Mouse (Mus musculus) thymus, postnatal 14 days (tissue): ENCODE results near the gene Adcy7.

Experiments
- DNase-seq: peaks from one replicate; pipeline ENCODE4 v3.0.0; 2021

The Adcy7 gene

DNA sequence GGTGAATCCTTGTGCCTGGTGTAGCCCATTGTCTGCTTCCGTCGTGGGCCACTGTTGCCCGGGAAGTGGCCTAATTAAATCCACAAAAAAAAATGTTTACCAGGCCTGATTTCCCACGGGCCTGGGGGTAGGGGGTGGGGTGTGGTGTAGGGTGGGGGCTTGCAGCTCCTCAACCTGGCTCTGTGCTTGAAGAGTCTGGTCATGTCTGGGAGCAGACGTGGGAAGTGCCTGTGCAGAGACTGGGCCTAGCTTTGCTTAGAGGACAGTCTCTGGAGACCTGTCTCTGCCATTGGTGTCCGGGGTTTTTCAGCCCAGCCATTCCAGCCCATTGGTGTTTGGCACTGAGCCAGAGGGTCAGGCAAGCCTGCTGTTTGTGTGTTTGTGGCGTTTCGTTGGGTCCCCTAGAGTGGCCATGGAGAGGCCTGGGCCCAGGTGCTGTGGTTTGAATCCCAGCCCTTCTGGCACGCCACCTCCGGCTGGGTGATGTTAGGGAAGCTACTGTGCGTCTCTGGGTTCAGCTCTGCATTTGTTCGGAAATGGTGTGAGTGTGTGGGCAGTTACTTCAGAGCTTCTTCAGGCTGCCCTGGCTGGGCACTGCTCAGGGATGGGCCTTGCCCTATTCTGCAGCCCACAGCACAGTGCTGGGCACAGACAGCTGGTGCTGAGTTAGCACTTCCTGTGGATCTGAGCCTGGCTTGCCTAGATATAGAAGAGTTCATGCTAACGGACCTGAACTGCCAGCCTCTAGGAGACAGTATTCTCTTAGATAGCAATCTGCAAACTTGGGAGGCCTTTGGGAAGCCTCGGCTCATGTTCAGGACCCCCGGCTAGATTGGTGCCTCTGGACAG is 29.6 kb downstream of the Adcy7 start:
- no peak for DNase-seq

DNA sequence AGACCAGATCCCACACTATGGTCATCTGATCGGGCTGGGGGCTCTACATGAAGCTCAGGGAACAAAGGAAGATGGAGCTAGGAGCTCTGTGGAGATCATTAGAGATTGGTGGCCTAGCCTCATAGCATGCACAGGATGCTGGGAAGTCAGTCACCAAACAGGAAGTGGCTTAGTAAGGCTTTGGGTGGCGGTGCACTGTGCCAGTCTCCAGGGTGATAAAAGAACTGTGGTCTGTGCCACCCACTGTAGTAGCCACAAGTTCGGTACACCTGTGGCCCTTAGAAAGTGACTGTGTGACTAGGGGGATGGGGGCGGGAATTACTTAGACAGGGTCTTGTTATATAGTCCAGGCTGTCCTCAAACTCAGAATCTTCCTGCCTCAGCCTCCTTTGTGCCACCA is 33.6 kb downstream of the Adcy7 start:
- DNase-seq: peak; percentile 51

DNA sequence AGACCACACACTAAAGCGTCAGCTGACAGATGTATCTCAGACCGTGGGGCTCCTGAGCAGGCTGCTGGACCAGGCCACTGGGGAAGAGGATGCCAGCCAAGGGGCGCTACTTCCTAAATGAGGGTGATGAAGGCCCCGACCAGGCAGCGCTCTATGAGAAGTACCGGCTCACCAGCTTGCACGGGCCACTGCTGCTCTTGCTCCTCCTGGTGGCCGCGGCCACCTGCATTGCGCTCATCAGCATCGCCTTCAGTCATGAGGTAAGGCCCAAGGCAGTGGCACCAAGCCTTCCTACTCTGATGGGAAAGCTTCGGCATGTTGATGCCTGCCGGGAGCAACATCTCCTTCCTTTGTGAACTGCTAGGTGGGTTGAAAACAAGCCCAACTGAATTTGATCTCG is 34.3 kb downstream of the Adcy7 start:
- DNase-seq: peak; percentile 37

DNA sequence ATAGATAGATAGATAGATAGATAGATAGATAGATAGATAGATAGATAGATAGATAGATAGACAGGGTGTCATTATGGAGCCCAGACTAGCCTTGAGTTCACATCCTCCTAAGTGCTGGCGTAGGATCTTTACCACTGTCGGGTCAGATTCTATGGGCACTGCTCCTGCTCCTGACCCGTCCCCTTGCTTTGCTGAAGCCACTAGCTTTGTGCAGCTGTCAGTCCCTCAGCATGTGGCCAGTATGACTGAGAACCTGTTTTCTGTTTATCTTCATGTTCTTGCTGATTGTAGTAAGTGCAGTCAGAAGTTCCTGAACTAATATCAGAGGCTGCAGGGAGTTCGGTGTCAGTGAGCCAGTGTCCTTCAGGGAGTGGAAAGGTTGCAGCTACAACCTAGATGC is 35.5 kb downstream of the Adcy7 start:
- DNase-seq: no peak

DNA sequence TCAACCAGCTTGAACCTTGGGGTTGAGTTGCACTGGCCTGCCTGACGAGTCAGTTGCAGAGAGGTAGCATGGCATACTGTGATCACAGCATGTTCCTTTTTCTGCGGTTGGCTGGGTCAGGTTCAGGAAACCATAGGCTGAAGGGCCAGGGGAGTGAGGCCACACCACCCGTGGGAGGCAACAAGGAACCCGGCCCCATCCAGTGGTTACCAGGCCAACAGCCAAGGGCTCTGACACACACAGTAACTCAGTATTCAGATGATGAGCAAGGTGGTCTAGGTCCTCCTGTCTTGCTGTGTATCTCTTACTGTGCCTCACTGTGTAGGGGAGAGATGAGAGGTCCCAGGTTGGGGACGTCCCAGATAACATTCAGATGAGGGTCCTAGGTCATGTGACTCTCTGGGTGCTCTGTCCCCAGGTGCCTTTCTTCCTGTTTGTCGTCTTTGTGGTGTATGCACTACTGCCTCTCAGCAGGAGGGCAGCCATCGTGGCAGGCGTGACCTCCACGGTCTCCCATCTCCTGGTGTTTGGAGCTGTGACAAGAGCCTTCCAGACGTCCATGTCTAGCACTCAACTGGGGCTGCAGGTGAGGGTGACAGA is 37.2 kb downstream of the Adcy7 start:
- DNase-seq: no peak

DNA sequence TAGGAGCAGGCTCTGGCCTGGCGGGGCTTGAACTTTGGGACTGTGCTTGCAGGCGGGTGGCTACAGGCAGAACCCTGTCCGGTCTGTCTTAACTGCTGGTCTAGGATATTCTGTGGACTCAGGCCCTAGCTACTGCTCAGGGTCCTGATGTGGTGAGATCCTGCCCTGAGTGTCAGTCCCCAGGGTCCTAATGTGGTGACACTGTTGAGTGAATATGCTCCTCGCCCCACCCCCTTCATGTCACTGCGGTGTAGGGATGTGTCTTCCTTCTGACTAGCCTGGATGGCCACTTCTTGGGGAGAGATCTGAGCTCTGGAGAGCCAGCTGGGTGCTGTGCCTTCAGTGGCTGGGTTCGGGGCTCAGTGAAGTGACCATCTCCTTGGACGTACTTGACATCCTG is 37.7 kb downstream of the Adcy7 start:
- no peak for DNase-seq

DNA sequence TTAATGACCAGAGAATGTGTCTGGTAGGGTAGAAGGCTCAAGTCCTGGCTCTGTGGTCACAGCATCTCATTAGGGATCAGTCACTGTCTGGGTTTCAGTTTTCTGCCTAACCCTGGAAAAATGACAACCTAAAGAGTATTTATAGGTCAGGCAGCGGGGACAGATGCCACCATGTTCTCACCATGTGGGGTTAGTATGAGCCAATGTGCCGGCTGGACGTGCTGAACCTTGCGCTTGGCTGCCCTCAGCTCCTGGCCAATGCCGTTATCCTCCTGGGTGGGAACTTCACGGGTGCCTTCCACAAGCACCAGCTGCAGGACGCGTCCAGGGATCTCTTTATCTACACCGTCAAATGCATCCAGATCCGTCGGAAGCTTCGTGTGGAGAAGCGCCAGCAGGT is 38.1 kb downstream of the Adcy7 start:
- no peak for DNase-seq

DNA sequence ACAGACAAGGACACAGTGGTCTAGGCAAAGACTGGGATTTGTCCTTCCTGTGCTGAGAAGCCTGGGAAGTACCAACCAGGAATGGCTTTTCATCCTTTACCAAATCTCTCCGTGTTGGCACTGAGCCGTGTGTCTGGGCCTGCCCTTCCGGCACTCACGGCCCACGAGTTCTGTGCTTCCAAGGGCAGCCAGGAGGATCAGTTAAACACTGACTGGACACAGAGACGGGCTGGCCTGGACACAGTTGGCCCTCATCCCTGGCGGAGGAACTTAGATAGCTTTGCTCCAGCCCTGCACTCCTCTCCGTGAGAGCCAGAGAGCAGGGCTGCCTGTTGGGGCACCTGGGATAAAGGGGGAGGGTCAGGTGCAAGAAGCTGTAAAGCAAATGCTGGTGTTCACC is 40.8 kb downstream of the Adcy7 start:
- DNase-seq: no peak

DNA sequence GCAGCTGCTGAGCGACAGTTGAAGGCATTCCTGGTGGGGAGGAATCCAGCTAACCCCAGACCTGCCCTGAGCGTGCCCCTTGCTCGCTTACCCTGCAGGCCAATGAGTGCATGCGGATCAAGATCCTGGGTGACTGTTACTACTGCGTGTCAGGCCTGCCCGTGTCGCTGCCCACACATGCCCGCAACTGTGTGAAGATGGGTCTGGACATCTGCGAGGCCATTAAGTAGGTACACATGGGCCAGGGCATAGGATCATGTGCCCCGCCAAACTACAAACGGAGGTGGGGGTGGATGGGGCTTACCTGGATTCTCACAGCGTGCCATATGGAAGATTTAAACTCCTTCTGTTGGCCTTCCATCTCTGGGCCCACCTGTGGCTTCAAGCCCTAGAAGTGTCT is 41.8 kb downstream of the Adcy7 start:
- DNase-seq: no peak

DNA sequence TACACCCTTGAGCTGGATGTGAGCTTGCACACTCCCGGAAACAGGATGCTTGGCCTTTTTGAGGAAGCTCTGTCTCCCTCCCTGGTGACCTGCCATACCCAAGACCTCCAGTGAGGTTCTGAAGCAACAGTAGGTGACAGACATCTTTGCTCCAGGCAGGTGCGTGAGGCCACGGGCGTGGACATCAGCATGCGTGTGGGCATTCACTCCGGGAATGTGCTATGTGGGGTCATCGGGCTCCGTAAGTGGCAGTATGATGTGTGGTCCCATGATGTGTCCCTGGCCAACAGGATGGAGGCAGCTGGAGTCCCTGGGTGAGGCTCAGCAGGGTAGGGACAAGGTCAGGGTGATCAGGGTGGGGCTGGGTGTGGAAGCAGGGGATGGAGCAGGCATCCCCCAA is 43.1 kb downstream of the Adcy7 start:
- DNase-seq: no peak

DNA sequence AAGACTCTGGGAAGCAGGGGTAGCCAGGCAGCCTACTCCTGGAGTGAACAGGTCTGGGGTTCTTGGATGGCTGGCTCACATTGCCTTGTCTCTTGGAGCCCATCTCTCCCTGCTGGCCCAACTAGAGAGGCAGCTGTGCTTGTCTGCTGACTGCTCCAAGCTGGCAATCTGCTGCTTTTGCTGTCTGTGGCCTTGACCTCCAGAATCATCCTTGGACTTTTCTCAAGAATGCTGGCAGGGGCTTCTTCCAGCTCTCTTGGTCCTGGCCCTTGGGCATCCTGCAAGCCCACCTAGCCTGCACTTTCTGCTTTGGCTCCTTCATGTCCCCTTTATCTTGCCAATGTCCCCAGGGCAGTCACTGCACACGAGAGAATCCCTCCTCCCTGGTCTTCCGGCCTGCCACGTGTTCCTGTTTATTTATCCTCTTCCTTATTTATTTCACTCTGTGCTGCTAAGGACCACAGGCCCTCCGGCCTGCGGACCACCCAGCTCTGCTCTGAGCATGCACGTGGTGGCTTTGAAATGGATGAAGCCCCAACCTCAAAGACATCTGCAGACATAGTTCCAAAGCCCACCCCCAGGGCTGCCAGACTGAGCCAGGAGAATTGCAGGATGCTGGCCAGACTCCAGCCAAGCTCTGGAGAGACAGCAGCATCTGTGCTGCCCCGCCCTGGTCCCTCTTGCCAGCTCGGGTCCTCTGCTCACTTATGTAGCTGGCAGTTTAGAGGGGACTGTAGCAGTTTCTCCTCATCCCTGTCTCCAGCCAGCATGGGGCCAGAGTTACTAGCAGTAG is 44.1 kb downstream of the Adcy7 start:
- no peak for DNase-seq

DNA sequence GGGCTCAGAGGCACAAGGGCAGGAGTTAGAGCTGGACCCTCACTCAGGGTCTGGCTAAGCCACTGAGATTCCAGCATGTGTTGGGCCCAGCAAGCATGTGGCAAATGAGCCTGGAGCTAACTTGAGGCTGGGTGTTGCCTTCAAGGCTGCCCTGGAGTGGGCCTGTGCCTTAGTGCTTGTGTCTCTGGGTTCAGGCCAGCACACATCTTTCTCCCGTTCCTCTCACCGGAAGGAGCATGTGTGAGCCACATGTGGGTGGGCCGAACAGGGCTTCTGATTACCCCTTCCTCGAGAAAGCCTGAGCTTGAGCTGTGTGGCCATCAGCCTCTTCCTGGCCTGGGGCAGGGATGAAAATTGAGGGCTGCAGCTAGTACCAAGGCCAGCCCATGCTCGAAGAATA is 45.1 kb downstream of the Adcy7 start:
- no peak for DNase-seq

DNA sequence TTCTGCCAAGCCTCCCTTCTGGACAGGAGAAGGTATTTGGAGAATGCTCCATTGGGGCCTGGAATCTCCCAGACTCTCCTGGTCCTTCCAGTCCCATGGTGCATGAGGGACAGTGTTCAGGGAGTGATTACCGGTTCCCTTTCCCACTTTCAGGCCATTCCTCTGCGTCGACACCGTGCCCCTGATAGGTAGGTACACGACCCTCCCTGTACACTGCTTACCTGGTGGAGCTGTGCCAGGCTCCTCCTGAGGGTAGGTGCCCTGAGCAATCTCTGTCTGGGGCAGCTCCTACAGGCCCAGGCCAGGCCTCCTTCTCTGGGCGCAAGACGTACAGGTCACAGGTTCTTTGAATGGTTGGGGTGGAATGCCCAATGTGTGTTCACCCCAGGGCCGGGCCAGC is 45.9 kb downstream of the Adcy7 start:
- no peak for DNase-seq

DNA sequence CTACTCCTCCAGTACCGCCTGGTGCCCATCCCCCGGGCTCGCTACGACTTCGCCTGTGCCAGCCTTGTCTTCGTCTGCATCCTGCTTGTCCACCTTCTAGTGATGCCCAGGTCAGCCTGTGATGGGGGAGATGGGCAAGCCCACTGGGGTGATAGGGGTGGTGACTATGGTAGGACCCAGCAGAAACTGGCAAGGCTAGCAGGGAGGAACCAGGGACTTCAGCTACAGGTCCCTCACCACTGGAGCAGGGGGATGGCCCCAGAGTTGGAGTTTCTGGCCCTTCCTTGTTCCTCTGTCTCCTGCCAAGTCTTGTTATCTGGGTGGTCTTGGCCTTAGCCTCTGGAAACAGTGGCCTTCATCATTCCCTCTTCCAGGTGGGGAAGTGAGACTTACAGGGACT is 47.9 kb downstream of the Adcy7 start:
- no peak for DNase-seq

DNA sequence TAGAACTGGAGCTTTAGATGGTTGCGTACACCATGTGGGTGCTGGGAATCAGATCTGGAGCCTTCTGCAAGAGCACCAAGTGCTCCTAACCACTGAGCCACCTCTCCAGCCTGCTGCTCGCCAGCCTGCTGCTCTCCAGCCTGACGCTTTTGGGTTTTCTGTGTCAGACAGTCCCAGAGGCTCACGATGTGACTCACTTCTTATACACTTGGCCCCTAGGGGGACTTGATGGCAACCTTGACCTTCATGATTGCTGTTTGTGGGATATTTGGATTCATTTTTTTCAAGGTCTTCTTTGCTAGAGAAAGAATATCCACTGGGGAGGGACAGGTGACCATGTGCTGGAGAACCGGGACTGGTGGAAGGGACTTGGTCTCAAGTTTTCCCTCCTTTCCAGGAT is 49.2 kb downstream of the Adcy7 start:
- DNase-seq: no peak

DNA sequence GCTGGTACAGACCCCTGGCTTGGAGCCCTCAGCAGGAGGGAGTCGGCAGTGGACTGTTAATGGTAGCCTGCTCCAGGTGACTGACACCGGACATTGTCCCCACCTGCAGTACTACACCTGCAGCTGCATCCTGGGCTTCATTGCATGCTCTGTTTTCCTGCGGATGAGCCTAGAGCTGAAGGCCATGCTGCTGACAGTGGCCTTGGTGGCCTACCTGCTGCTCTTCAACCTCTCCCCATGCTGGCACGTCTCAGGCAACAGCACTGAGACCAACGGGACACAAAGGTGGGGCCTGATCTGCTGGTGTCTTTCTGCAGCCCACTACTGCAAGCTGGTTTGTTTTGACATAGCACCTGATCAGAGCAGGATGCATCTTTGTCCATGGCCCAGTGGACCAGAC is 51.3 kb downstream of the Adcy7 start:
- DNase-seq: no peak

DNA sequence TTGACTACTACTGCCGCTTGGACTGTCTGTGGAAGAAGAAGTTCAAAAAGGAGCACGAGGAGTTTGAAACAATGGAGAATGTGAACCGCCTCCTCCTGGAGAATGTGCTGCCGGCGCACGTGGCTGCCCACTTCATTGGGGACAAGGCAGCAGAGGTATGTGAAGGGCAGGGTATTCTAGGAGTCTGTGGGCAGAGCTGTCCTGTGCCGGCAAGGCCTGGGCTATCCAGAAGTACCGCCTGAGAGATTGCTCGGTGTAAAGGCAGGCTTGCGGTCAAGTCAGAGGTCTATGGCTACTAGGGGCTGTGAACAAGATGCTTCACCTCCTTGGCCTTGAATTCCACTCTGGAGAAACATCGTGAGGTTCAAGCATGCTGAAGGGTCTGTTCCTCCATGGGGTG is 52.6 kb downstream of the Adcy7 start:
- DNase-seq: no peak

DNA sequence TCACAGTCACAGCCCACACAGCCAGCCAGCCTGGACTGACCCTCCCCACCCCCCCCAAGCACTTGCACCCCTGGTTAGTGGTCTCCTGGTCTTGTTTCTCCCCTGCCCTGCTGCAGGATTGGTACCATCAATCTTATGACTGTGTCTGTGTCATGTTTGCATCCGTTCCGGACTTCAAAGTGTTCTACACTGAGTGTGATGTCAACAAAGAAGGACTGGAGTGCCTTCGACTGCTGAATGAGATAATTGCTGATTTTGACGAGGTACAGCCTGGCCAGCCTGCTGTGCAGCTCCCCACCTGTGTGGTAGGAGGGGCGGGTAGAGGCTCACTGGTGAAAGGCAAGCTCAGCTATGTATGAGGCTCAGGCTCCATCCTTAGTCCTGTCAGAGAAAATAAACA is 53.0 kb downstream of the Adcy7 start:
- no peak for DNase-seq

DNA sequence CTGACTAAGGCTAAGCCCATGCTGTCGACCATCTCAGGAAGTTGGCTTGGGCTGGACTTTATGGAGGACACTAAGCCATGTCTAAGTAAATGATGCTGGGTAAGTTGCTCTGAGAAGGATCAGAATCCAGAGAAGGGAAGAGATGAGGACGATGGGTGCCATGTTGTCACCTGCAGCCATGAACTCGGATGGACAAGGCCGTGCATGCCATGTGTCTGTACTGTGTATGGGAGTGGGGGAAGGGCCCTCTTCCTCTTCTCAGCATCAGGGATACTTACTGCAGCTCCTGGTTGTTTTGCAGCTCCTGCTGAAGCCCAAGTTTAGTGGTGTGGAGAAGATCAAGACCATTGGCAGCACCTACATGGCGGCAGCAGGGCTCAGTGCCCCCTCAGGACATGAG is 53.6 kb downstream of the Adcy7 start:
- DNase-seq: no peak

DNA sequence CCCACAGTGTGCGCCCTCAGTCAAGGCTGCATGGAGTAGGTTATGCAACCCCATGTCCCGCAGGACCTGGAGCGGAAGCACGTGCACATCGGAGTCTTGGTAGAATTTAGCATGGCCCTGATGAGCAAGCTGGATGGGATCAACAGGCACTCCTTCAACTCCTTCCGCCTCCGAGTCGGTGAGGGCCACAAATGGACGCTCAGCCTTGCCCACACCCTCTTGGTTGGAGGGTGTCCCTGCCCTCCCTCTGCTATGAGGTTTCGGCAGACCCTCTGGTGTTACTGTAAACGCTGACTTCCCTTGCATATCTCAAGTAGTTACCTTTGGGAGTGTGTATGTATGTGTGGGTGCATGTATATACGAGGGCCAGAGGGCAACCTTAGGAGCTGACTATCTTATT is 54.1 kb downstream of the Adcy7 start:
- no peak for DNase-seq

DNA sequence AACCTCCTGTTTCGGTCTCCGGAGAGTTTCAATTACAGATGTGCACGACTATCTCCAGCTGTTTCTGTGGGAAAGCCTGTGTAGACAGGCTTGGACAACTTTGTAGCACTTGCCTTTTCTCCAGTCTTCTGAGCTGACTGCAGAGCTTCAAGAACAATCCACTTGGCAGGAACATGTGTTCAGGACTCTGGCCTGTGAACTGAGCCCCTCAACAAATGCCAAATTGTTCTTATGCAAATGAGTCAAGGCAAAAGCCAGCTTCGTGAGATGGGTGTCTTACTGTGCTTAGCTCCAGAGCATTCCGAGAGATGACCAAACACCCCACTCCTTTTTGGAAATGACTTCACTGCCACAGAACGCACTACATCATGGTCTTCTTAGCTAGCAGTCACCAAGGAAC is 56.5 kb downstream of the Adcy7 start:
- DNase-seq: no peak

DNA sequence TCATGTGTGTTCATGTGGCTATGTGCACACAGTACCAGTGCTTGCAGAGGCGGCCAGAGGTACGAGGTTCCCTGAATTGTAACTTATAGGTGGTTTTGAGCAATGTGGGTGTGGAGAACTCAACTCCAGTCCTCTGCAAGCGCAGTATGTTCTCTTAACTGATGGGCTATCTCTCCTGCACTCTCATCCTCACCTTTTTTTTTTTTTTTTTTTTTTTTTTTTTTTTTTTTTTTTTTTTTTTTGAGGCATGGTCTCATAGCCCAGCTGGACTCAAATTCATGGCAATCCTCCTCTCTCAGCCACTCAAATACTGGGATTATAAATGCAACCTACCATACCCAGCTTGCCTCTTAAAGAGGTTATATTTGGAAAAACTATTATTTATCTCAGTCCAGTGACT is 58.6 kb downstream of the Adcy7 start:
- no peak for DNase-seq

DNA sequence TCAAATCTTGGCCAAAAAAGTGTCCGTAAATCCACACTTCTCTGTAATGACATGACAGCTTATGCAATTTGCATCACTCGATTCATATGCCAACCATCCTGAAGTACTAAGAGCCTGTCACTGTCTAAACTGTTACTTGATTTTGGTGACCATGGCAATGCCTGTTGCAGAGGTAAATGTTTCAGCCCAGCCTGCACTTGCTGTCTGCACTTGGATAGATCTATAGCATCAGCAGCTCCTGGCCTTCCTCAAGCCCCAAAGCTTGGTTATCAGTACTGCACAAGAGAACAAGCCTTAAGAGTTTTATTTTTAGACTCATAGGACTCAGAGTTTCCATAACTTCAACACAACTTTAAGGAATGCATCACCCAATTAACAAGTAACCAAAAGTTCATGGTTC is 62.2 kb downstream of the Adcy7 start:
- no peak for DNase-seq

DNA sequence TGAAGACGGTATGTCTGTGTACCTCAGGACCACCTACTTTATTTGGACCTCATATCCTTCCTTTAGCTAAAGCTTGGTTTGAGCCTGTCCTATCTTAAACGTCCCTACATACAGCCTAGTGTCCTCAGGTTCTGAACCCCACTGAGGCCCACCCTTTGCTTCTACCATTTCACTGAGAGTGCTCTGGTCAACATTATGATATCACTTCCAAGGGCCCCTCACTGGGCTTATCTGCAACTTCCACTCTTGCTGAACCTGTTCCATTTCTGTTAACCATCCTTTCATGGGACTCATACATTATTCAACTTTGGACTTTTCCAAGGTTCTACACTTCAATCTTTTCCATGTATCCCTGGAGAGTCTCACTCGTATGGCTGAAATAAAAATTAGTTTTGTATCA is 62.8 kb downstream of the Adcy7 start:
- no peak for DNase-seq
